Mouse (Mus musculus): Measurements from ENCODE around the gene Gm21887.
"Not testable (repeated sequence)": the region's sequence is repeated elsewhere in the genome, so short reads cannot be mapped to it uniquely, and the experiment has no call there.

Gene Gm21887

DNA sequence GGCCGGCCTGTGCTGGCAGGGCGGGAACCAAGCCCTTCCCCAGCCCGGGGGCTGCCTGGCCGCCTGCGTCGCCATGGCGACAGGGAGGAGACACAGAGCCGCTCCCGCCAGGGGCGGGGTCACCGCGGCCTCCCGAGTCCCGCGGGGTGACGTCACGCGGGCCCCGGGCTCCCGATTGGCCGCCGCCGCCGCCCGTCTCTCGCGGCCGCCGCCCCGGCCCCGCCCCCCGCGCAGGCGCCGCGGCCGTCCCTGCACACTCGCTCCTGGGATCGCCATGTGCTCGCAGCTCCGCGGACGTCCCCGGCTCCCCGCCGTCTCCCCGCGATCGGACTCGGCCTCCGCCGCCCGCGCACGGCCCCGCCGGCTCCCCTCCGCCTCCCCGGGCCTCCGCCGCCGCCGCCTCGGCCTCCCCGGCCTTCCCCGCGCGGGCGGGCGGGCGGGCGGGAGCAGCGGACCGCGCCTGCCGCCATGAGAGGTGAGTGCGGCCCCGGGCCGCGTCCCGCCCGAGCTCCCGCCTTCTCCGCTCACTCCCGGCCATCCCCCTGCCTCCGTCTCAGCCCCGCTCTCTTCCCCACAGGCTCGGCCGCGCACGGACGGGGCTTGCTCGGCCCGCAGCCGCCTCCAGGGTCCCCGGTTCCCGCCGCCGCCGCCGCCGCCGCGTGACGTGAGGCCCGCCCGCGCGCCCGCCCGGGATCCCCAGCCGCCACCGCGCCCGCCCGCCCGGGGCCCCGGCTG, at the start of gene Gm21887:
Gene Gm21887, plus strand, starts transcription at position 644 of the 735 bp plus-strand sequence.
- DNase-seq (ENCODE audit: low read depth), result peak; percentile 100

DNA sequence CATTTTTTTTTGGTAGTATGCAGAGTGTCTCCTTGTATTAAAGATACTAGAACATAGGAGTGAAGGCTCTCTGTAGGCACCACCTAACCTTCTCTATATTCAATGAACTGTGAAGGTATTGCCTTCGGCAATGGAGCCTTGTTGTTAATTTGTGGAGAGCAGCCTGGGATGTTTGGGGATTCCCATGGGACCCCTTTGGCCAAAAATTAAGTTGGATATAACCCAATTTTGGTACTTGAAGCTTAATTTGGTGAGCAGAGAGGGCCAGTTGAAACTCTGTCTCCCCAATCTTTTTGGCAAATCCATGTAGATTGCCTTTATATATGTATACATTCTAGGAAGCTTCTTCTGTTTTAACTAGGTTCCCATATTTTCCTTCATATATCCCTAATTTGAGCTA, 40.1 kb upstream of the Gm21887 start:
- DNase-seq (ENCODE audit: low read depth), result no peak

- peak; percentile 22 for DNase-seq (ENCODE audit: low read depth)
Observed at GRCm38 (mm10) chrX:169969765-169970164, 39.7 kb upstream of the Gm21887 start.

GRCm38 (mm10) chrX:169970546-169970945, 38.9 kb upstream of the Gm21887 start:
- DNase-seq (ENCODE audit: low read depth), result peak; percentile 22

GRCm38 (mm10) chrX:169971562-169971961, 37.9 kb upstream of the Gm21887 start:
- DNase-seq (ENCODE audit: low read depth), result peak; percentile 5

DNA sequence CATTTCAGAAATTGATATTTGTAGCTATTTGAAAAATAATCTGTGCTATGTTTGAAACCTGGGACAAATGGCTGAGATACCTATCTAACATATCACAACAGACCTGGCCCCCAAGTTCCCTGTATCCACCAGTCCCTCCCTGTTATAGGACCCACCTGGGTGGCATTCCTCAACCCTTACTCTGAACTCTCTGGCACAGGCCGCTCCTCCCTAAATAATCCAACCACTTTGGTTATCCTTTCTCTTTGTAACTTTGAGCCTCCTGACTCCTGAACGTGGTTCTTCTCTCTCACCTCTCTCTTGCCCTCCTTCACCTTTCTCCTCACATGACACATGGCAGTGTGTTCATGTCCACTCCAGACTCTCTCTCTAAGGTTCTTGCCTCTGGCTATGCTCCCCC, 37.3 kb upstream of the Gm21887 start:
- not testable (repeated sequence) for DNase-seq (ENCODE audit: low read depth)

DNA sequence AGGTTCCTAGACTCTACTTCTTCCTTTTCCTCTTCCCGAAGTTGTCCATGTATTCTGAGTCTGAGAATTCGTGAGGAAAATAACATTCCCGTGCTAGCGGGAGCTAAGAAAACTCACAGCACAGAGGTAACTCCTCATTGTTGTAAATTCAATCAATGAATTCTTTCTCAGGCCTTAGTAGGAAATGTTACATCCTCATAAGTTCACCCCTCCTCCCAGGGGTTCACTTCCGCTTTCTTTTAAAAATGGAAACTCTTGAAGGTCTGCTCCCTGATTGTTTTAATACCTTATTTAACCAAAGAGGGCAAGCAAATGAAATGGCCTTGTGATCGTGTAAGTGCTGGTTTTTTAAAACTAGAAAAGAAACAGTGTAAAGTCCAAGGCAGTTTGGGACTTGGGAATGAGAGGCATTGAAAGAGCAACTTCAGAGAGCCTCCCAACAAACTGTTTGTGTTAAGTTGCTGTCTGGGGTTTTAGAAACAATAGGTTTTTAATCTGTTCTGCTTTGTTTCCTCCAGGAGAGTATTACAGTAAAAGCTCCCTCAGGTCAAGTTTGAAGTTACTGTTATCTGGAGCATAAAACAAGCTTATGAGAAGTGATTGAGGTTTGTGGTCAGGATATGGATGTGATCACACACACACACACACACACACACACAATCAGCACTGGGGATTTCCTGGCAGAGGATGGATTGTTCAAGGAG, 36.5 kb upstream of the Gm21887 start:
- peak; percentile 40 for DNase-seq (ENCODE audit: low read depth)

DNA sequence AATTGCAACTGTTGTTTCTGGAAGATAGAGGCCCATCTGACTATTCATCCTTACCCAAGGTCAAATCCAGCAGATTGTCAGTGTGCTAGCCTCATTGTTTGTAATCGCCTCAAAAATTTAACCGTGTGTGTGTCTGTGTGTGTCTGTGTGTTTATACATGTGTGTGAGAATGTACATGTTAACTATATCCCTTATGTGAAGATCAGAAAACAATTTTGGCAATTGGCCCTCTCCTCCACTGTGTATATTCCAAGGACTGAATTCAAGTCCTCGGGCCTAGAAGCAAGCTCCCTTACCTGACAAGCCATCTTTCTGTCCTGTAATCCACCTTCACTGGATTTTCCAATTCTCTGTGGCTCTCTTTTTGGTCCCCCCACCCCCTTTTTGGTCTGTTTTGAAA, 35.7 kb upstream of the Gm21887 start:
- DNase-seq (ENCODE audit: low read depth), result peak; percentile 48

DNA sequence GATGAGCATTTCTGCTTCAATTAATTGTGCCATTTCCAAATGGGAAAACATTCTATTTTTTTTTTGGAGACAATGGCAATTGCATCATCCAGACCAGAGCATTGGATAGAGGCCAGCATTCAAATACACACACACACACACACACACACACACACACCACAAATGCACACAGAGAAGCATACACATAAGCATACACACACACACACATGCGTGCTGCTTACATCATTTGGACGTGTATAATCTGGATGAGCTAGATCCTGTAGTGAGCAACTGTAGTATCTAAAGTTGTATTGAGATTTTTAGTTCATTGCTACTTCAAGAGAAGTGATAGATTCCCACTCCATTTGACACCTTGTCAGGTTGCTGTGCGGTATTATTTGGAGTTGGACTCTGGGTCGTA, 35.0 kb upstream of the Gm21887 start:
- peak; percentile 53 for DNase-seq (ENCODE audit: low read depth)

DNA sequence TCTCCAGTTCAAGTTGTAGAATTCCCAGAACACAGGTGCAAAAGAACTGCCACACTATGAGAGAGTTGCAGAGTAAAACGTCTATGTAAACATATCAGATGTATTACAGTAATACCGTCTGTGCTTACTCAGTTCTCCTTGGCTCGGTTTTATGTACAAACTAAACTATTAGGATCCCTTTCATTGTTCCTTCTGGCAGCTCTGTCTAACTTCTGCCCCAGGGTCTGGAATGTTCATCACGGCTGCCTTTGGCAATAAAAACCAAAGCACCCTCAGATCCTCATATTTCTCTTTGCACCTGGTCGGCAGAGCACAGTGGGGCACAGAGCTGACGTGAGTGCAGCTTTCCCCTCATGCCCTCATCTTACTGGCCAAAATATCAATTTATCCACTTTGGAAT, 34.5 kb upstream of the Gm21887 start:
- peak; percentile 69 for DNase-seq (ENCODE audit: low read depth)

DNA sequence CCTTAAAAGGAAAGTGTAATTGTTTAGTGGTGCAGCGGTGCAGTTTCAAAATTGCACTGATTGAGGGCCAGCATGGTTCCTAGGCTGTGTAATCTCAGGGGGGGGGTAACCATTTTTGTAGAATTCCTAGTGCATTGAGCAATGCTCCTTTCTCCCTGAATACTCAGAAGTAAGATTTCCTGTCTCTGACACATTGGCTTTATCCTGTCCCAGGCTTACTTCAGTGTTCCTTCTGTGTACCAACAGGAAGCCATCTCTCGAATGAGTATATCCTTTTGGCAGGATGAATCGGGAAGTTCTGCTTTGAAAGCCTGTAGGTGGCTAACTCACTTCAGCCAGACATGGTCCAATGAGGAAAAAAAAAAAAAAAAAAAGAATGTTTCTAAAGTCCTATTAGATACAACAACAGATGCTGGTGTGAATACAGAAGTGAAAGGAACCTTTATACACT, 33.8 kb upstream of the Gm21887 start:
- DNase-seq (ENCODE audit: low read depth), result peak; percentile 84

GRCm38 (mm10) chrX:169976340-169976739, 33.1 kb upstream of the Gm21887 start:
- not testable (repeated sequence) for DNase-seq (ENCODE audit: low read depth)

- DNase-seq (ENCODE audit: low read depth), result peak; percentile 16
Observed at GRCm38 (mm10) chrX:169977856-169978435, 31.5 kb upstream of the Gm21887 start.

- DNase-seq (ENCODE audit: low read depth), result peak; percentile 91
Observed at GRCm38 (mm10) chrX:169978436-169979381, 30.8 kb upstream of the Gm21887 start.

- peak; percentile 27 for DNase-seq (ENCODE audit: low read depth)
Observed at GRCm38 (mm10) chrX:169979461-169980202, 29.8 kb upstream of the Gm21887 start.

DNA sequence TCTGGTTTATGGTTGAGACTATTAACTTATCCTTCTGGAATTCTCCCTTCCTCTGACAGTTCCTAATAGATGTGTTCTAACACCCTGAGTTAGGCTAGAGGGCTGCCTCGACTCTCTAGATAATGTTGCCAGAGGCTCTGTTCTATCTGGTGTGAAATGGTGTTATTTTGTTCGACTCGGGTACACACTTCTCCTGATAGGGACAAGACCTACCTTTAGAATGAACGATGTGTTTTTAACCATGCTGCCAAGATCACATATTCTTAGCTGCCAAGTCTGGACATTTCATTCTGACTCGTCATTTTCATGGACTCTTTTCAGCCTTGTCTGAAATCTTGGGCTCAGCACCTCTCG, 29.3 kb upstream of the Gm21887 start:
- DNase-seq (ENCODE audit: low read depth), result peak; percentile 66

GRCm38 (mm10) chrX:169980809-169981289, 28.6 kb upstream of the Gm21887 start:
- DNase-seq (ENCODE audit: low read depth), result peak; percentile 55

DNA sequence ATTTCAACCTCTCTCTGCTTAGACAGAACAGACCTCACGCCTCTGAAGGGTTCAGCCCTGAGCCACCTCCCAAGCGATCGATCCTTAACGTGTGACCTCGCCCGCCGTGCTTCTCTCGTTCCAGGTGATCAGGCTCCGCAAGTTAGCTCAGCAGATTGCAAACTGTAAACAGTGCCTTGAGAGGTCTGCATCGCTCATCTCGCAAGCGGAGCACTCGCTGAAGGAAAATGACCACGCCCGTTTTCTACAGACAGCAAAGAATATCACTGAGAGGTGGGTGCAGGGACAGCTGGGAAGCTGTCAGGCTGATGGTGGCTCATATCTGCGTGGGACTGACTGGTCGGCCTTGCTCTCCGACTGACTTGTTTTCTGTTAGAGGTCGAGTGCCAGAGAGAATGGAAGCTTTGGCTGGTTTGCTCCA, 27.7 kb upstream of the Gm21887 start:
- DNase-seq (ENCODE audit: low read depth), result peak; percentile 51

DNA sequence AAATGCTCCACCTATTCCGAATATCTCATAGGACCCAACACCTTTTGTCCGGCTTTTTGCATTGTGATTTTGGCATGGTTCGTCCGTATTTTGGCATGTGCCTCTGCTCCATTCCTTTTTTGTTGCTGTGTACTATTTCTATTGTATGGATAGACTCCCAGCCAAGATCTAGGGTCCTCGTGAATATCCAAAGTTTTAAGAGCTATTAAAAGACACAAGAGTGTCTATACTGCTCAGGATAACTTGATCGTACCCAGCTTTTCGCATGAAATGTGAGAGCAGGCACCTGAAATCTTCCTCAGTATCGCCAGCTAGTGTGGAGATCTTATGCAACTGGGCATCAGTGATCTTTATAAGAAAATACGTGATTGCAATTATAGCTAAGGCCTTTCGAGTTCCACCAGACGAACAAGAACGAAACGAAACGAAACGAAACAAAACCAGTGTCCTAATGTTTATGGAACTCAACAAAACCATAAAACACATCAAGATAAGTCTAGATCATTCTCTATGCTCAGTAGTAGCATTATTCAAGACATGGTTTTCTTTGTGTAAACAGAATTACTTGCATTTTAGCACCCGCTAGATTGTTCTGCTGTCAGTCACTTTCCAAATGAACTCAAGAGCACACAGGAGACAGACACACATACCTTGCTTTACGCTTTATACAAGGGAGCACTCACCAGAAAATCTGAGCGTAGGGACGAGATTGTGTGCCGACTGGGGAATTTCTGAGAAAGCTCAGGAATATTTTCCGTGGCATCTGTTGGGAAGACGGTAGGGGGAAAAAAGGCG, 26.7 kb upstream of the Gm21887 start:
- DNase-seq (ENCODE audit: low read depth), result peak; percentile 25

All from NIH3T3 (cell line).